Mouse (Mus musculus) layer of hippocampus, adult 2 months (tissue): ENCODE measurements around the gene Pcgf3. TPM values are rescaled to one million over a fixed set of nuclear protein-coding genes. Genes with fewer than 3 reads are reported as not detected.

Experiments used
- DNase-seq, 2 experiments: peaks; one replicate each; pipeline ENCODE4 v3.0.0; 2022; ENCODE audit warnings: low spot score in 2 of 2
- H3K27ac ChIP-seq: fragments of 200-600 bp; 2 replicates; pipeline ENCODE4 v1.8.1; 2022
- H3K4me3 ChIP-seq: fragments of 200-600 bp; 2 replicates; pipeline ENCODE4 v1.8.1; 2022; ENCODE audit warnings: mild to moderate bottlenecking
- CTCF ChIP-seq: fragments of 200-600 bp; conservative IDR thresholded peaks from 2 replicates; pipeline ENCODE4 v1.8.1; 2022; ENCODE audit warnings: antibody characterized with exemption, mild to moderate bottlenecking, moderate library complexity
- long read RNA-seq, 2 experiments: library from polyadenylated mRNA; stranded (forward); transcript quantifications; one replicate each; pipeline ENCODE4 v2.0.0; 2021; ENCODE audit warnings: borderline mapping rate in 2 of 2
- total RNA-seq, 2 experiments: library from RNA; stranded (reverse); gene quantifications; 2 replicates each; pipeline ENCODE4 v1.2.3; 2021

Gene Pcgf3
- total RNA-seq: 10 to 100 TPM; 43.5 to 47.1 TPM
- long read RNA-seq, experiment 1, full-length matches to known transcripts: 2 of 8 reads
- long read RNA-seq, experiment 1, partial matches to known transcripts: 0 of 8 reads
- long read RNA-seq, experiment 1, other reads (novel, unspliced or antisense): 6 of 8 reads
- long read RNA-seq, experiment 2, full-length matches to known transcripts: 16 of 24 reads
- long read RNA-seq, experiment 2, partial matches to known transcripts: 0 of 24 reads
- long read RNA-seq, experiment 2, other reads (novel, unspliced or antisense): 8 of 24 reads

DNA sequence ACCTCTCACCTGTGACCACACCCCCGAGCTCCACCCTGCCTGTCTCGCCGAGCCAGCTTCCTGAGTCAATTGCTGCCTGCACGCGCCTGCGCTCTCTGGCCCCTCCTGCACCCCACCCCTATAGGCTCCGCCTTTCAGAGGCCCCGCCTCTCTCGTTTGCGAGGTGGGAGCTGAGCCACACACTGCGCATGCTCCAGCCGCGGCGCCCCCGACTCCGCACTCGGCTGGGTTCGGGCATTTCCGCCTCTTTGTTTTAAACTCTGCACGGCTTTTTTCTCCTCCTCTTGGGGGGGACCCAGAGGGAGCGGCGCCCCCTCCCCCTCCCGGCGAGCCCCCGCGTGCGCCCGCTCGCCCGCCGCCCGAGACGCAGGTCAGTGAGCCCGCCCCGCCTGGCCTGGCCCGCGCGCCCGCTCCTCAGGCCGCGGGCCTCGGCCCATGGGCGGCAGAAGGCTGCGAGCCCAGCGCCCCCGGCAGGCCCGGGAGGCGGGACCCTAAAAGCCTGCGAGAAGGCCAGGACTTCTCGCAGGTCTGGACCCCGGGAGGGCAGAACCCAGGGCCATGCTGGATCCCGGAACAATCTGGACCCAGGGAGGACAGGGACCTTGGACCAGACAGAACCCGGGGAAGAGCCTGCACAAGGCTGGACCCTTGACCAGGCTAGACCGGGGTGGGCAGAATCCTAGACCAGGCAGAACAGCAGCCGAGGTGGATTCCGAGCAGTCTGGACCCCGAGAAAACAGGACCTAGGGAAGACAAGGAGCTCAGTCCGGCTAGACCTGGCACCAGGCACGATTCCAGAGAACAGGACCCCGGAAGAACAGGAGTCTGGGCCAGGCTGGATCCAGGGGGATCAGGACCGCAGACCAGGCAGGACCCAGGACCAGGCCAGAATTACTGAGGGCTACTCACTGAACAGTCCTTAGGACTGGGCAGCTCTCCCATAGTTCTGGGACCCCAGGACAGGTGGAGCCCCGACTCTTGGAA, at the start of gene Pcgf3:
Gene Pcgf3, plus strand, starts transcription at position 151 of the 984 bp plus-strand sequence.
- peak within 1 kb of the TSS; percentile 95 for H3K27ac ChIP-seq
- H3K4me3 ChIP-seq: peak within 1 kb of the TSS; percentile 97
- DNase-seq: peak; percentile 97
- no peak for TF ChIP-seq CTCF

DNA sequence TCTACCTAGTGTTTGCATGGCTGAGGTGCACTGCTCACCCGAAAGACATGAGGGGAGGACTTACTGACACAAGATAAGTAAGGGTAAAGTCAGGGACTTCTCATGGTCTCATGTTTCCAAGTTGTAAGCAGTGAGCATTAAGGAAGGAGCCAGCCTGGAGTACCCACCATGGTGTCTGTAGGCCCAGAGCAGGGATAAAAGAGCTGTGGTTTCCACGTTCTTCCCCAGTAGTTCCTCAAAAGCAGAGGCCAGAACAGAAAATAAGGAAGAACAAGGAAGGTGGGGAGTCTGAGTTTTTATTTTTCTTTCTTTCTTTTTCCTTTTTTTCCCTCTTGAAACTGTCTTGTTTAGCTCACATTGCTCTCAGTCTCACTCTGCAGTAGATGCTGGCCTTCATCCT, 46.3 kb upstream of the Pcgf3 start:
- no peak for TF ChIP-seq CTCF
- Histone ChIP-seq H3K4me3 (no peak overlapping the region), H3K27ac (no peak overlapping the region)
- DNase-seq: no peak

DNA sequence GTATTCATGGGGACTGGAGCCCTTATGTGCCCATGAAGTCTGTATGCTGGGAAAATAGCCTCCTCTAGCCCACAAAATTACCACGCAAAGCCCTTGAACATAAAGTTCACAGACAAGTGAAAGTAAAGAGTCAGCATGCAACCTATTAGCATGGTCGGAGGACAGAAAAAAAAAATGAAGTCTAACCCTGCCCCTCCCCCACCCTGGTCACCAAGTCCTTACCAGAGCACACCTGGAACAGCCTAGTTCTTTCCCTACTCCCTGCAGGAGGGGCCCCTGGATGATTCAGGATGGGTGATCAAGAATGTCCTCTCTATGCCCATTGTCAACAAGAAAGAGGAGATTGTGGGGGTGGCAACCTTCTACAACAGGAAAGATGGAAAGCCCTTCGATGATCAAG, 38.3 kb upstream of the Pcgf3 start:
- no peak for DNase-seq
- H3K4me3 ChIP-seq: no peak overlapping the region
- TF ChIP-seq CTCF: no peak
- no peak overlapping the region for H3K27ac ChIP-seq

DNA sequence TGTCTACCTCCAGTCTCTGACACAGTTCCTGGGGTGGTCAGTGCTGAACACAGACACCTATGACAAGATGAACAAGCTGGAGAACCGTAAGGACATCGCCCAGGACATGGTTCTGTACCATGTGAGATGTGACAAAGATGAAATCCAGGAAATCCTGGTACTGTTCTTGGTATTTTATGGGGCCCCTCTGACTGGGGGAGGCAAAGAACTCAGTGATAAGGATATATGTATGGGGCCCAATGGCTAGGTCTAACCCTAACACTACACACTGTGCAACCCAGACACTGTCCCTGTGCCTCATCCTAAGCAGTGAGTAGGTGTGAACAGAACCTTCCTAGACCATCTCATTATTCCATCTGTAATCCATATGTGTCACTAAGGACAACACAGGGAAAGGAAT, 37.6 kb upstream of the Pcgf3 start:
- H3K27ac ChIP-seq: no peak overlapping the region
- H3K4me3 ChIP-seq: no peak overlapping the region
- TF ChIP-seq CTCF: no peak
- no peak for DNase-seq

DNA sequence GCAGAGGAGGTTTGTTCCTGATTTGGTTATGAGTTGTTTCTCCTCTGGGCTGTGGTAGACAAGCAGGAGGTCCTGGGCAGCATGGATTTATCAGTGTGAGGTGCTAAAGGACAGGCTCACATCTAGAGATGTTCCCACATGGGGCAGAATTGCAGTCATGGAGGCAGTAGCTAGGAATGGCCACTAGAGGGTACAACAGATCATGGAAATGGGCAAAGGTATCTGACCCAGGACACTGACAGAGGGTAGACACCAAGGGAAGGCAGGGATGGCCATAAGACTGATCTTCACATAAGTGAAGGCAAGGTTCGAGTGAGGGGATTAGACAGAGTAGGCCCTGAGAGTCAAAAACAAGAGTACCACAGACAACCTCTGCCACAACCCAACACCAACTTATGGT, 33.8 kb upstream of the Pcgf3 start:
- DNase-seq: peak; percentile 25 to 58
- Histone ChIP-seq H3K27ac (no peak overlapping the region), H3K4me3 (no peak overlapping the region)
- peak; percentile 90 for TF ChIP-seq CTCF

DNA sequence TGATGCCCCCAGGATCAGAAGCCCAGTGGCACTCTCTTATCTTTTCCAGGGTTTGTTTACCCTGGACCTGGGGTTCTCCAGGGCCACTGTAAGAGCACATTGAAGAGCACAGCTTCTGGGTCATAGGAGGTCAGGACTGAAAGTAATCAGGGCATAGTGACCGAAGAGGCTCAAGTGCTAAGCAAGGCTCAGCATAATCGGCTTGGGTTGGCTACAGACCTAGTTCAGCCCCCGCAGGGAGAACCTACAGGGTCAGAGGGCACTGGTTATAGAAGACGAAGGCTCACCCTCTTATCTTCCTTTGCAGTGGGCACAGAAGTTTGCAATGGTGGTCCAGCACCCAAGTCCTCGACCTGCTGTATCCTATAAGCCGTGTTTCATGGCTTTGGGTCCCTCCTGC, 29.8 kb upstream of the Pcgf3 start:
- Histone ChIP-seq H3K4me3 (no peak overlapping the region), H3K27ac (no peak overlapping the region)
- TF ChIP-seq CTCF: no peak
- no peak for DNase-seq

DNA sequence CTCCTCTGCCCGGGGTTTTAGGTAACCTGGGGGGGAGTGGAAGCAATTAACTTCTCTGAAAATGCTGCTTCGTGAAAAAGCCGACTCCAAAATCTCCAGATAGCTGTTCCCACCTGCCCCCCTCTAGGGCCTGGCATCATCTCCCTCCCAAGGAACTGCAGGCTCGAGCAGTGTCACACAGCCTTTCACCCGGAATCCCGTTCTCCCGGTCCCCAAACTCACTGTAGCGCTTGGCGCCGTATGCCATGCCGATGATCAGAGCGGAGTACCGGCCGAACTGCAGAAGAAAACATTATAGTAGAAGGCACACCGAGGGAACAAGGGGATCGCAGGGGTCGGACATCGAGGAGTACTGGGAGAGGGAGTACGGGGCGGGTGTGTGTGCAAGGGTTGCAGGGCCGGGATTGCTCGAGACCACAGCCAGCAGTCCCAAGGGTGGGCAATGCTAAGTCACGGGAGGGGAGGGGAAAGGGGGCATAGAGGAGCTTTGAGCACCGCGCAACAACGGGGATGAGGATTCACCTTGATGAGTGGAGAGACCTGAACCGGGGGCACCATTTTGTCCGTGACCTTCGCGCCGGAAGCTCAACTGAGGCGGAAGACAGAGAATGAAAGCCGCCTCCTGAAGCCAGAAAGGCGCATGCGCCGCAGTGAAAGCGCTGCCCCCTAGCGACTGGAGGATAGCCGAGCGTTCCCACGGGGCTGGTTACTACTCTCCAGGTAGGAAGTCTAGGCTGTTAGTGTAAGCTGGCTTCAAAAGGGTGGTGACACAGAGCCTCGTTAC, 27.0 kb upstream of the Pcgf3 start, which contains the start of gene Atp5k:
Gene Atp5k, minus strand, starts transcription at position 645 of the 784 bp plus-strand sequence.
- peak; percentile 94 for DNase-seq

DNA sequence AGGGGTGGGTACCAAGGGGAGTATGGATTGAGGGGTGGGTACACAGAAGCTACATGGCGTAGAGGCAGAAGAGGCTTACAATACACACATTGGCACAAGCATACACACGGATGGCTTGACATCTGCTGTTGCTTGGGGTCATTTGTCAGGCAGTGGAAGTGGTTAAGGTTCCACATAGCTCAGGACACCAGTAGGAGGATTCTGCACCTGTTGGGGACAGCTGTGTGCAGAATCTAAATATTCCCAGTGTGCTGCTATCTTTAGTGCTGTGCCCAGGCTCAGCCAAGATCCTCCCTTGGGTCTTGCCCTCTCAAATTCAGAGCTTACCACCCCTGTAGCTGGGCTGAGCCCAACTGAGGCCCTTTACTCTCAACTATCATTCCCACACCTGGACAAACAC, 24.9 kb upstream of the Pcgf3 start:
- TF ChIP-seq CTCF: no peak
- no peak for DNase-seq
- H3K4me3 ChIP-seq: no peak overlapping the region
- no peak overlapping the region for H3K27ac ChIP-seq

More for the DNA sequence above, 27.0 kb upstream of the Pcgf3 start, which contains the start of gene Atp5k:
- peak; percentile 94 for TF ChIP-seq CTCF
- H3K4me3 ChIP-seq: peak within 1 kb of the TSS; percentile 90
- peak within 1 kb of the TSS; percentile 94 for H3K27ac ChIP-seq

DNA sequence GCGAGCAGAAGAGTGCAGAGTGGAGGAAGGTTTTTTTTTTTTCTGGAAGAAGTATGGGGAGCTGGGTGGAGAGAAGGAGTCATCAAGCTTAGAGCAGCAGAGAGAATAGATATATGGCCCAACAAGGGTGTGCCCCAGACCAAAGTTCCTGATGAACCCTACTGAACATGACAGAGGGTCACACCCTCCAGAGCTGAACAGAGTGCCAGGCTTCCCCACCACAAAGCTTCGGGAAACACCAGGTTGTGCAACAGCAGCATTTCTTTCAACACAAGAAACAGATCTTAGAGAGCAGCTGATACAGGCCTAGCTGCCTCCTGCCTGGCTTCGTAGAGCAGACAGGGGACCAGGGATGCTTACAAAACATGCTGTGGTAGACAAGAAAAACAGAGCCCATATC, 14.1 kb upstream of the Pcgf3 start:
- no peak for DNase-seq
- no peak for TF ChIP-seq CTCF
- Histone ChIP-seq H3K4me3 (no peak overlapping the region), H3K27ac (no peak overlapping the region)

DNA sequence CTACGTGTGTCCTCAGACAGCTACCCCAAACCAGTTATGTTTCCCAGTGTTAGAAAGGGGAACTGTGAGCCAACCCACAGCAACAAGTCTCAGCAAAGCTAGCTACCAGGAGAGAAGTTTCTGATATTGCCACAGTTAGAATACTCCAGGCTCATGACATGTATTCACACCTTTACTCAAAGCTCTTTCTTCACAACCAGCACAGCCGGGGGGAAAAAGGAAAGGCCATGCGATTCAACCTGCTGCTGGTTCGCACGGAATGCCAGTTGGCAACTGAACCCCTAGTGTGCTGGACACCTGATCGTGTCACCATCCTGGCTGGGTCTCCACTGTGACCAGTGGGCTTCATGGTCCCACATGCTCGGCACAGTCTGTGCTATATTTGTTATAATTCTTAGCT, 13.2 kb upstream of the Pcgf3 start:
- no peak overlapping the region for H3K27ac ChIP-seq
- no peak for TF ChIP-seq CTCF

DNA sequence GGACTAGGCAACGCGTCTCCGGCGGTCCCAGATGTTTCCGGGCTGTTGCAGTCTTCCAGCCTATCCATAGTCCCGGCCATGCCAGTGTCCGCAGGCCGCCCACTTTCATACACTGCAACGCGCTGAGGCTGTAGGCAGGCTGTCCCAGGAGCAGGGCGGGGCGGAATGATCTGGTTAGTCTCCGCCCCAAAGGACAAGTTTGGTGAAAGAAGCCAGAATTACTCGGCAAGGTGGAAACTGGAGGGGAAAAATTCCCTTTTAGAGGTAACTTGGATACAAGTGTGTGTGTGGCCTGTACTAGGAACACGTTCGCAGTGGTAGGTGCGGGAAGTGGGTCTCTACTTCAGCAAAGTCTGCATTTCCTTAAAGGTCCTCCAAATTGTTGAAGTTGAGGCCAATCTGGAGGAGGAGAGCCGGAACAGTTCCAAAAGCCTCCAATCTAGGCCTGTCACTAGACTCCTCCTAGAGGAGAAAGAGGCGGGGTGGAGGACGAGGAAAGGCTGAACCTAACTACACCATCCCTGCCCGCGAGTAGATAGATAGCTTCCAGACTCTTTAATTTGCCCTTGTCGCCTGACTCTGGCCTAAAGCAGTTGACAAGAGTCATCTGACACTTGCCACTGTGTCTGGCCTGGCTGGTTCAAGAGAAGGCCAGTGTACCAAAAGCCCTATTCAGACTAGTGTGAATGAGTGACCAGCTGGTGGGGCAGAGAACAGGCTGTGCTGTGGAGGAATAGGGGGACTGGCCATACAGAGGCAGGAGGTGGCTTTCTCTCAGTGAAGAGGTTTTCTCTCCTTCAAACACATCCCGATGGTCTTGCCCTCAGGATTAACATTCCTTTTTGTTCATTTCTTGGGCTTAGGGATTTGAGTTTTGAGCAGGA, 12.0 kb upstream of the Pcgf3 start, which contains the start of gene Mfsd7a:
Gene Mfsd7a, minus strand, starts transcription at position 107 of the 884 bp plus-strand sequence.
- TF ChIP-seq CTCF: no peak
- DNase-seq: no peak

More for the DNA sequence above, 13.2 kb upstream of the Pcgf3 start:
- H3K4me3 ChIP-seq: no peak overlapping the region
- no peak for DNase-seq

More for the DNA sequence above, 12.0 kb upstream of the Pcgf3 start, which contains the start of gene Mfsd7a:
- H3K27ac ChIP-seq: 0 out of 2 replicates have a peak within 1 kb of the TSS, but pooled peaks have one; percentile 15
- peak within 1 kb of the TSS; percentile 46 for H3K4me3 ChIP-seq
